Mouse (Mus musculus) G1E (cell line): Measurements from ENCODE around the gene Lrrc29.

ENCODE experiments used
- CTCF ChIP-seq: IDR thresholded peaks from 2 replicates; pipeline ENCODE4 v1.5.1; 2012; ENCODE audit warnings: low read depth, low read length, inconsistent platforms, mixed read lengths
- POLR2AphosphoS5 ChIP-seq: IDR thresholded peaks from 2 replicates; pipeline ENCODE4 v1.6.1; 2012; ENCODE audit warnings: low read depth, low read length, inconsistent platforms; ENCODE audit not compliant: insufficient replicate concordance
- TAL1 ChIP-seq: conservative IDR thresholded peaks from 2 replicates; pipeline ENCODE4 v1.6.1; 2012; ENCODE audit warnings: low read depth, low read length, inconsistent platforms, mixed read lengths

GRCm38 (mm10) chr8:105303874-105304273 lies 22.2 kb downstream of the Lrrc29 start:
- TF ChIP-seq POLR2AphosphoS5 (no peak), CTCF (no peak), TAL1 (no peak)
